Mouse (Mus musculus) C2C12 (cell line): ENCODE measurements around the gene Cux2.

Source experiments
- CTCF ChIP-seq: IDR thresholded peaks from one replicate; pipeline ENCODE4 v1.5.1; 2011; ENCODE audit not compliant: control insufficient read depth, insufficient read depth, insufficient read length
- MAX ChIP-seq: IDR thresholded peaks from one replicate; pipeline ENCODE4 v1.6.1; 2011; ENCODE audit warnings: mild to moderate bottlenecking, control low read depth
- MYOG ChIP-seq: IDR thresholded peaks from one replicate; pipeline ENCODE4 v1.6.1; 2011; ENCODE audit not compliant: control insufficient read depth, insufficient read length; ENCODE audit errors: extremely low read depth
- USF1 ChIP-seq: IDR thresholded peaks from one replicate; pipeline ENCODE4 v1.6.1; 2011; ENCODE audit warnings: low read depth, mild to moderate bottlenecking, control low read depth, moderate library complexity

GRCm38 (mm10) chr5:122033167-122033478 is 16.8 kb downstream of the Cux2 start:
- TF ChIP-seq USF1 = no peak
- no peak for TF ChIP-seq MYOG
- no peak for TF ChIP-seq CTCF
- no peak for TF ChIP-seq MAX
